Mouse (Mus musculus) ES-Bruce4 (cell line): ENCODE results near the gene Tbc1d1.

Experiments used
- CTCF ChIP-seq: IDR thresholded peaks from one replicate; pipeline ENCODE4 v1.8.1; 2011; ENCODE audit warnings: low read depth, low read length
- EP300 ChIP-seq: IDR thresholded peaks from 2 replicates; pipeline ENCODE4 v1.6.1; 2011; ENCODE audit warnings: low read depth, low read length; ENCODE audit not compliant: insufficient read depth
- POLR2A ChIP-seq: IDR thresholded peaks from one replicate; pipeline ENCODE4 v1.8.1; 2011; ENCODE audit warnings: low read length; ENCODE audit not compliant: insufficient read depth

GRCm38 (mm10) chr5:64205610-64206009, 49.5 kb downstream of the Tbc1d1 start:
- no peak for TF ChIP-seq POLR2A
- no peak for TF ChIP-seq CTCF
- no peak for TF ChIP-seq EP300
